Mouse (Mus musculus): ENCODE measurements around the gene Cda. TPM values are rescaled to one million over a fixed set of nuclear protein-coding genes. Genes with fewer than 3 reads are reported as not detected.

Gene Cda
- polyA plus RNA-seq, 1 experiment: not detected

- WGBS: 89% methylated on average over 12 of the region's 12 CpGs
- H3K4me1 ChIP-seq (ENCODE audit: control insufficient read depth, insufficient read depth, low read length): no peaks in the 10 kb centered on the region
- H3K27ac ChIP-seq (ENCODE audit: insufficient read depth, low read depth, low read length): no peak overlapping the region
- no peak overlapping the region for H3K4me3 ChIP-seq (ENCODE audit: insufficient read depth, low read depth, low read length)
- TF ChIP-seq CTCF (IDR thresholded peaks at IDR 0.05; ENCODE audit: insufficient read depth, low read depth, low read length): no peak
- TF ChIP-seq POLR2A (IDR thresholded peaks at IDR 0.05; ENCODE audit: insufficient read depth, low read depth, low read length): no peak
These were observed 11.2 kb downstream of the Cda start for GRCm38 (mm10) chr4:138356551-138356950.

GRCm38 (mm10) chr4:138356141-138356540 lies 11.7 kb downstream of the Cda start:
- TF ChIP-seq CTCF (IDR thresholded peaks at IDR 0.05; ENCODE audit: insufficient read depth, low read depth, low read length): no peak
- WGBS: 95% methylated on average over 8 of the region's 8 CpGs
- H3K4me1 ChIP-seq (ENCODE audit: control insufficient read depth, insufficient read depth, low read length): no peaks in the 10 kb centered on the region
- no peak overlapping the region for H3K4me3 ChIP-seq (ENCODE audit: insufficient read depth, low read depth, low read length)
- no peak overlapping the region for H3K27ac ChIP-seq (ENCODE audit: insufficient read depth, low read depth, low read length)

GRCm38 (mm10) chr4:138355496-138355895 lies 12.3 kb downstream of the Cda start:
- Histone ChIP-seq H3K27ac (ENCODE audit: insufficient read depth, low read depth, low read length) (no peak overlapping the region), H3K4me1 (ENCODE audit: control insufficient read depth, insufficient read depth, low read length) (no peaks in the 10 kb centered on the region), H3K4me3 (ENCODE audit: insufficient read depth, low read depth, low read length) (no peak overlapping the region)
- TF ChIP-seq POLR2A (IDR thresholded peaks at IDR 0.05; ENCODE audit: insufficient read depth, low read depth, low read length) (no peak), CTCF (IDR thresholded peaks at IDR 0.05; ENCODE audit: insufficient read depth, low read depth, low read length) (no peak)
- WGBS: 89% methylated on average over 2 of the region's 2 CpGs

- 81% methylated on average over 10 of the region's 10 CpGs for WGBS
- Histone ChIP-seq H3K4me3 (ENCODE audit: insufficient read depth, low read depth, low read length) (no peak overlapping the region), H3K4me1 (ENCODE audit: control insufficient read depth, insufficient read depth, low read length) (no peaks in the 10 kb centered on the region), H3K27ac (ENCODE audit: insufficient read depth, low read depth, low read length) (no peak overlapping the region)
- TF ChIP-seq POLR2A (IDR thresholded peaks at IDR 0.05; ENCODE audit: insufficient read depth, low read depth, low read length): no peak
- no peak for TF ChIP-seq CTCF (IDR thresholded peaks at IDR 0.05; ENCODE audit: insufficient read depth, low read depth, low read length)
These were observed 14.2 kb downstream of the Cda start for GRCm38 (mm10) chr4:138353438-138354171.

- WGBS: 90% methylated on average over 6 of the region's 6 CpGs
- no peak for TF ChIP-seq POLR2A (IDR thresholded peaks at IDR 0.05; ENCODE audit: insufficient read depth, low read depth, low read length)
- no peak for TF ChIP-seq CTCF (IDR thresholded peaks at IDR 0.05; ENCODE audit: insufficient read depth, low read depth, low read length)
- no peaks in the 10 kb centered on the region for H3K4me1 ChIP-seq (ENCODE audit: control insufficient read depth, insufficient read depth, low read length)
- no peak overlapping the region for H3K27ac ChIP-seq (ENCODE audit: insufficient read depth, low read depth, low read length)
- no peak overlapping the region for H3K4me3 ChIP-seq (ENCODE audit: insufficient read depth, low read depth, low read length)
These were observed 15.1 kb downstream of the Cda start for GRCm38 (mm10) chr4:138352692-138353091.

- no peak overlapping the region for H3K27ac ChIP-seq (ENCODE audit: insufficient read depth, low read depth, low read length)
- H3K4me1 ChIP-seq (ENCODE audit: control insufficient read depth, insufficient read depth, low read length): no peaks in the 10 kb centered on the region
- 92% methylated on average over 5 of the region's 5 CpGs for WGBS
- no peak overlapping the region for H3K4me3 ChIP-seq (ENCODE audit: insufficient read depth, low read depth, low read length)
- TF ChIP-seq POLR2A (IDR thresholded peaks at IDR 0.05; ENCODE audit: insufficient read depth, low read depth, low read length): no peak
- no peak for TF ChIP-seq CTCF (IDR thresholded peaks at IDR 0.05; ENCODE audit: insufficient read depth, low read depth, low read length)
These were observed 16.0 kb downstream of the Cda start for GRCm38 (mm10) chr4:138351821-138352220.

GRCm38 (mm10) chr4:138348716-138349115 lies 19.1 kb downstream of the Cda start:
- 64% methylated on average over 7 of the region's 7 CpGs for WGBS

GRCm38 (mm10) chr4:138347280-138347679 lies 20.5 kb downstream of the Cda start:
- Histone ChIP-seq H3K4me1 (ENCODE audit: control insufficient read depth, insufficient read depth, low read length) (no peaks in the 10 kb centered on the region; the same call in 1 of the 2 replicates), H3K27ac (ENCODE audit: insufficient read depth, low read depth, low read length) (no peak overlapping the region), H3K4me3 (ENCODE audit: insufficient read depth, low read depth, low read length) (no peak overlapping the region)
- 71% methylated on average over 1 of the region's 1 CpGs for WGBS
- TF ChIP-seq CTCF (IDR thresholded peaks at IDR 0.05; ENCODE audit: insufficient read depth, low read depth, low read length) (no peak), POLR2A (IDR thresholded peaks at IDR 0.05; ENCODE audit: insufficient read depth, low read depth, low read length) (no peak)

More at GRCm38 (mm10) chr4:138348716-138349115, 19.1 kb downstream of the Cda start:
- TF ChIP-seq POLR2A (IDR thresholded peaks at IDR 0.05; ENCODE audit: insufficient read depth, low read depth, low read length) (no peak), CTCF (IDR thresholded peaks at IDR 0.05; ENCODE audit: insufficient read depth, low read depth, low read length) (no peak)
- Histone ChIP-seq H3K27ac (ENCODE audit: insufficient read depth, low read depth, low read length) (no peak overlapping the region), H3K4me3 (ENCODE audit: insufficient read depth, low read depth, low read length) (no peak overlapping the region), H3K4me1 (ENCODE audit: control insufficient read depth, insufficient read depth, low read length) (no peaks in the 10 kb centered on the region; the same call in 1 of the 2 replicates)

- 73% methylated on average over 9 of the region's 9 CpGs for WGBS
- no peak for TF ChIP-seq CTCF (IDR thresholded peaks at IDR 0.05; ENCODE audit: insufficient read depth, low read depth, low read length)
- no peak for TF ChIP-seq POLR2A (IDR thresholded peaks at IDR 0.05; ENCODE audit: insufficient read depth, low read depth, low read length)
- Histone ChIP-seq H3K4me1 (ENCODE audit: control insufficient read depth, insufficient read depth, low read length) (no peaks in the 10 kb centered on the region; the same call in 1 of the 2 replicates), H3K27ac (ENCODE audit: insufficient read depth, low read depth, low read length) (no peak overlapping the region), H3K4me3 (ENCODE audit: insufficient read depth, low read depth, low read length) (no peak overlapping the region)
These were observed 22.8 kb downstream of the Cda start for GRCm38 (mm10) chr4:138344891-138345545.

Measured in olfactory bulb, adult 2 months (tissue).